Mouse (Mus musculus) spleen, adult 2 months (tissue): ENCODE results near the gene Cdiptos. TPM values are rescaled to one million over a fixed set of nuclear protein-coding genes. Genes with fewer than 3 reads are reported as not detected.

Source experiments
- DNase-seq, 2 experiments: peaks; one replicate each; pipeline versions ENCODE4 v3.0.0 to v3.0.0-alpha.2; 2012 to 2021; ENCODE audit warnings: low spot score in 2 of 2, low read depth in 1 of 2
- H3K27ac ChIP-seq: fragments of 200-500 bp; 2 replicates; pipeline ENCODE4 v1.5.1; 2012; ENCODE audit warnings: low read length, inconsistent platforms; ENCODE audit not compliant: insufficient read depth
- H3K27me3 ChIP-seq: fragments of 200-500 bp; 2 replicates; pipeline ENCODE4 v1.6.1; 2012; ENCODE audit warnings: mild to moderate bottlenecking, moderate library complexity, low read length, inconsistent platforms; ENCODE audit not compliant: control insufficient read depth, insufficient read depth
- H3K36me3 ChIP-seq: fragments of 200-500 bp; 2 replicates; pipeline ENCODE4 v1.6.1; 2012; ENCODE audit warnings: mild to moderate bottlenecking, low read length, inconsistent platforms; ENCODE audit not compliant: control insufficient read depth, insufficient read depth
- H3K4me1 ChIP-seq: fragments of 200-500 bp; 2 replicates; pipeline ENCODE4 v1.6.1; 2011; ENCODE audit warnings: inconsistent platforms; ENCODE audit not compliant: control insufficient read depth, insufficient read depth, insufficient read length
- H3K4me3 ChIP-seq: fragments of 200-500 bp; 2 replicates; pipeline ENCODE4 v1.5.1; 2011; ENCODE audit warnings: mild to moderate bottlenecking, inconsistent platforms; ENCODE audit not compliant: insufficient read depth, insufficient read length; ENCODE audit errors: extremely low read depth
- CTCF ChIP-seq: fragments of 200-500 bp; IDR thresholded peaks from 2 replicates; pipeline ENCODE4 v1.5.1; 2011; ENCODE audit warnings: mild to moderate bottlenecking, inconsistent platforms; ENCODE audit not compliant: insufficient read depth, insufficient read length, insufficient replicate concordance; ENCODE audit errors: extremely low read depth
- POLR2A ChIP-seq: fragments of 200-500 bp; IDR thresholded peaks from 2 replicates; pipeline ENCODE4 v1.6.1; 2011; ENCODE audit warnings: low read depth, low read length, inconsistent platforms
- WGBS: fragments of 180-500 bp; shearing (Covaris S2); methylation state at CpG from one replicate; pipeline ENCODE4 v1.1.7; 2018; 5-methylcytosine and 5-hydroxymethylcytosine counted together
- polyA plus RNA-seq: library from polyadenylated mRNA; depleted of rRNA; stranded (reverse); fragments of >200 nt; gene quantifications from 2 replicates; pipeline ENCODE4 v1.2.3, GENCODE M21; 2012

The Cdiptos gene
- polyA plus RNA-seq, 1 experiment: 0.71 TPM

DNA sequence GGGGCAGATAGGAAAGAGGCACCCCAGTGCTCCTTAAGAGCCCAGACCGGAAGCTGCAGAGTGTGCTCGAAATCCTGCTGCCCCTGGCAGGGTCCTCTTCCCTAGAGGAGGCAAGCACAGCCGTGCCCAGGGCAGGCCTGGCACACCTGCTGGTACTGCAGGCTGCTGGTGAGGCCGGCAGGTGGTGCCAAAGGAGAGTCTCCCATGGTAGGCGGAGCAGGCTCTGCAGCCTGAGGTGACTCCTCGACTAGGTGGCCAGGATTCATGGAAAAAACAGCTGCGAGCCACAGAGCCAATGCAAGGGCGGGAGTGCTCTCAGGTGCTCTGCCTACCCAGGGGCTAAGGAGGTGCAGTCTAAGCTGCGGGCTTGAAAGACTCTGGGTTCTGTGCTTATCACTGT, 10.4 kb upstream of the Cdiptos start:
- H3K4me1 ChIP-seq: no peaks in the 10 kb centered on the region
- TF ChIP-seq POLR2A (no peak), CTCF (peak; percentile 55; the same call in 1 of the 2 replicates)
- H3K36me3 ChIP-seq: peaks cover 24% of the 10 kb centered on the region
- DNase-seq: no peak
- no peaks in the 10 kb centered on the region for H3K27me3 ChIP-seq
- H3K27ac ChIP-seq: no peak overlapping the region
- WGBS: 61% methylated on average over 9 of the region's 9 CpGs
- no peak overlapping the region for H3K4me3 ChIP-seq

DNA sequence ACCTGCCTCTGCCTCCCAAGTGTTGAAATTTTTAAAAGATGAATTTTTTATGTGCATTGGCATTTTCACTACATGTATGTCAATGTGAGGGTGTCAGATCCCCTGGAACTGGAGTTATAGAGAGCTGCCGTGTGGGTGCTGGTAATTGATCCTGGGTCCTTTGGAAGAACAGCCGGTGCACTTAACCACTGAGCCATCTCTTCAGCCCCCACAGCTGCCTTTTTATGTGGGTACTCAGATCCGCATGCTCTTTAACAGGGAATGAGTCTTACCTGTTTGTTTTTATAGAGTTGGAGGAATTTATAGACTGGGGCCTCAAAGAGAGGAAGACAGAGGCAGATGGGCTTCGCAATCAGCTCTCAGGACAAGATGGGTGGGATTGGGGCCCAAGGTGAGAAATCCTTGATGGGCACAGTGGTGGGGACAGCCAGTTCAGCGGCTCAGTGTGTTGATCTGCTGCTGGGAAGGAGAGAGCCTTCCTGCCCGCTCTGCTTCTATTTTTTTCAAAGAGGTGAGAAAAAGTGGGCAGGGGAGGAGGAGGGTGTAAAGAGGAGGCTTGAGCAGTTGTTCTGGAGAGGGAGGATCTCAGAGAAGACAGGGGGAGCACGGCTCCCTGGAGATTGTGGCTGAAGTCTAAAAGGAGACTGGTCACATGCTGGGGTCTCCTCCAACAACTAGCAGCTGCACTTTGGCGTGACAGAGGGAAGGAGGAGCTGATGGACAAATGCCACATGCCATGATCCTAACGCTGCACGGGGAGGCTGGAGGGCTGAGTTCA, 9.0 kb upstream of the Cdiptos start:
- H3K4me3 ChIP-seq: no peak overlapping the region
- H3K27ac ChIP-seq: no peak overlapping the region
- H3K36me3 ChIP-seq: peaks cover 30% of the 10 kb centered on the region
- TF ChIP-seq CTCF (no peak), POLR2A (no peak)
- 77% methylated on average over 10 of the region's 10 CpGs for WGBS
- no peak for DNase-seq
- no peaks in the 10 kb centered on the region for H3K27me3 ChIP-seq
- no peaks in the 10 kb centered on the region for H3K4me1 ChIP-seq

DNA sequence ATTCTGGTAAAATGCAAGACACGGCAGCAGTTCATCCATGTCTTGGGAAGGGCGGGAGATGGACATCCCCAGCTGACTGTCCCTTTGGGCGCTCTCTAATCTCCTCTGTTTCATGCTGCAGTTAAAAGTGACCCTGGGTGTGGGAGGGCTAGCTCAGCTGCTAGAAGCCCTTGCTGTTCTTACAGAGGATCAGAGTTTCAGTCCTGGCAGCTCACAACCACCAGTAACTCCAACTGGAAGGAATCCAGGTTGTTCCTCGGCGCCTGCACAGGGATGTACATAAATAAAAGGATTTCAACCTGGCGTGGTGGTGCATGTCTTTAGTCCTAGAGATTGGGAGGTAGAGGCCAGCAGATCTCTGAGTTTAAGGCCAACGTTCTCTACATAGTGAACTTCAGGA, 7.2 kb upstream of the Cdiptos start:
- H3K27me3 ChIP-seq: no peaks in the 10 kb centered on the region
- H3K4me3 ChIP-seq: no peak overlapping the region
- no peaks in the 10 kb centered on the region; the same call in 1 of the 2 replicates for H3K4me1 ChIP-seq
- WGBS: 91% methylated on average over 7 of the region's 7 CpGs
- TF ChIP-seq POLR2A (no peak), CTCF (no peak)
- no peak overlapping the region for H3K27ac ChIP-seq
- DNase-seq: no peak
- H3K36me3 ChIP-seq: peaks cover 27% of the 10 kb centered on the region

DNA sequence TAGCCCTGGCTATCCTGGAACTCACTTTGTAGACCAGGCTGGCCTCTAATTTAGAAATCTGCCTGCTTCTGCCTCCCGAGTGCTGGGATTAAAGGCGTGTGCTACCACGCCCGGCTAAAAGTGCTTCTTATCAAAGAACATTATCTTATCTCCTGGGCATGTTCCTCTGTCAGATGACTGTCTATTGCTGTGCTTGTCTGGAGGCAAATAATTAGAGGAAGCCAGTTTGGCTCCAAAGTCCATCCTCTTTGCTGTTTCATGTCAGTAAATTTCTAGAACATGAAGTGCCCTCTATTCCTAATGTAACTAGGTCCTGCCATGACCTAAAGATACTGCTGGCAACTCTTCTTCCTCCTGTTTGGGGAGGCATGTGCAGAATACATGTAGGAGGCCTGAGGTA, 6.2 kb upstream of the Cdiptos start:
- Histone ChIP-seq H3K4me1 (no peaks in the 10 kb centered on the region; the same call in 1 of the 2 replicates), H3K27ac (no peak overlapping the region), H3K27me3 (no peaks in the 10 kb centered on the region), H3K4me3 (no peak overlapping the region), H3K36me3 (peaks cover 23% of the 10 kb centered on the region)
- TF ChIP-seq CTCF (no peak), POLR2A (no peak)
- WGBS: 81% methylated on average over 4 of the region's 4 CpGs
- DNase-seq: no peak

DNA sequence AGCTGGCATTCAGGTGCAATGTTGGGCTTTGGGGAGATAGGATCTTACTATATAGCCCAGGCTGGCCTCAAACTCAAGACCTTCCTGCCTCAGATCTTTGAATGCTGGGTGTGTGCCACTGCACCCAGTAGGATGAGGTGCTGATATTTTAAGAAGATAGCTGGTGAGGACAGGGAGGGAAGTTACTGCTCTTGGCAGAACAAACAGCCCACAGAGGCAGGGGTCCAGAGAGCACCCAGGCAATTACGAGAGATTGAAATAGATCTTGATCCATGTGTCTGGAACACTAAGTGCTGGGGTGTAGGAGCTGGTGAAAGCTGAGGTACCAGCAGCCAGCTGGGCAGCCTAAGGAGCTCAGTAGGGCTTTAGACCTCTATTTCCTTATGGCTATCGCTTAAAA, 5.7 kb upstream of the Cdiptos start:
- Histone ChIP-seq H3K27ac (no peak overlapping the region), H3K27me3 (no peaks in the 10 kb centered on the region), H3K4me1 (no peaks in the 10 kb centered on the region; the same call in 1 of the 2 replicates), H3K4me3 (no peak overlapping the region), H3K36me3 (peaks cover 20% of the 10 kb centered on the region)
- no peak for TF ChIP-seq POLR2A
- no peak for TF ChIP-seq CTCF
- no peak for DNase-seq
- WGBS: 98% methylated on average over 2 of the region's 2 CpGs

GRCm38 (mm10) chr7:126978841-126979240, 2.9 kb upstream of the Cdiptos start:
- H3K4me3 ChIP-seq: peak overlapping the region; percentile 29; the same call in 1 of the 2 replicates
- WGBS: 63% methylated on average over 6 of the region's 6 CpGs
- H3K4me1 ChIP-seq: no peaks in the 10 kb centered on the region; the same call in 1 of the 2 replicates
- peak overlapping the region; percentile 52 for H3K27ac ChIP-seq
- TF ChIP-seq POLR2A: no peak; the same call in 1 of the 2 replicates
- no peak for TF ChIP-seq CTCF
- no peak for DNase-seq
- H3K36me3 ChIP-seq: peaks cover 20% of the 10 kb centered on the region
- no peaks in the 10 kb centered on the region for H3K27me3 ChIP-seq
